Mouse (Mus musculus): ENCODE results near the gene Tekt4. TPM values are rescaled to one million over a fixed set of nuclear protein-coding genes. Genes with fewer than 3 reads are reported as not detected.

Tekt4 gene
- polyA plus RNA-seq, 1 experiment from 2014 or later: not detected

- Histone ChIP-seq H3K4me1 (peaks cover 3% of the 10 kb centered on the region; the same call in 1 of the 2 replicates), H3K27me3 (ENCODE audit: poor library complexity, severe bottlenecking) (peaks cover 6% of the 10 kb centered on the region), H3K36me3 (replicated peaks) (no peaks in the 10 kb centered on the region), H3K4me3 (no peak overlapping the region), H3K9me3 (no peaks in the 10 kb centered on the region), H3K27ac (no peak overlapping the region)
- no peak for DNase-seq (ENCODE audit: extremely low spot score, low spot score)
- 88% methylated on average over 6 of the region's 6 CpGs for WGBS
Measured at GRCm38 (mm10) chr17:25441417-25441816, 13.0 kb upstream of the Tekt4 start.

GRCm38 (mm10) chr17:25442889-25443288 lies 11.5 kb upstream of the Tekt4 start:
- H3K27ac ChIP-seq: no peak overlapping the region
- no peaks in the 10 kb centered on the region for H3K9me3 ChIP-seq
- H3K4me3 ChIP-seq: no peak overlapping the region
- H3K27me3 ChIP-seq (ENCODE audit: poor library complexity, severe bottlenecking): no peaks in the 10 kb centered on the region; the same call in 1 of the 2 replicates
- 82% methylated on average over 3 of the region's 3 CpGs for WGBS
- H3K36me3 ChIP-seq (replicated peaks): no peaks in the 10 kb centered on the region
- DNase-seq (ENCODE audit: extremely low spot score, low spot score): no peak
- peaks cover 4% of the 10 kb centered on the region; the same call in 1 of the 2 replicates for H3K4me1 ChIP-seq

- DNase-seq (ENCODE audit: extremely low spot score, low spot score): no peak
- WGBS: 82% methylated on average over 4 of the region's 4 CpGs
- Histone ChIP-seq H3K4me3 (no peak overlapping the region), H3K27ac (no peak overlapping the region), H3K27me3 (ENCODE audit: poor library complexity, severe bottlenecking) (peaks cover 2% of the 10 kb centered on the region; the same call in 1 of the 2 replicates), H3K9me3 (no peaks in the 10 kb centered on the region), H3K4me1 (peaks cover 6% of the 10 kb centered on the region; the same call in 1 of the 2 replicates), H3K36me3 (replicated peaks) (no peaks in the 10 kb centered on the region)
Measured at GRCm38 (mm10) chr17:25445074-25445473, 9.3 kb upstream of the Tekt4 start.

- DNase-seq (ENCODE audit: extremely low spot score, low spot score): no peak
- H3K36me3 ChIP-seq (replicated peaks): no peaks in the 10 kb centered on the region
- WGBS: 87% methylated on average over 3 of the region's 3 CpGs
- H3K27ac ChIP-seq: no peak overlapping the region
- peaks cover 10% of the 10 kb centered on the region; the same call in 1 of the 2 replicates for H3K4me1 ChIP-seq
- no peaks in the 10 kb centered on the region for H3K9me3 ChIP-seq
- no peak overlapping the region for H3K4me3 ChIP-seq
- H3K27me3 ChIP-seq (ENCODE audit: poor library complexity, severe bottlenecking): peaks cover 3% of the 10 kb centered on the region; the same call in 1 of the 2 replicates
Measured at GRCm38 (mm10) chr17:25445841-25446240, 8.6 kb upstream of the Tekt4 start.

GRCm38 (mm10) chr17:25447865-25448264 lies 6.5 kb upstream of the Tekt4 start:
- no peaks in the 10 kb centered on the region for H3K9me3 ChIP-seq
- no peaks in the 10 kb centered on the region for H3K36me3 ChIP-seq (replicated peaks)
- H3K27me3 ChIP-seq (ENCODE audit: poor library complexity, severe bottlenecking): peaks cover 3% of the 10 kb centered on the region; the same call in 1 of the 2 replicates
- H3K27ac ChIP-seq: no peak overlapping the region
- no peak overlapping the region for H3K4me3 ChIP-seq
- WGBS: 89% methylated on average over 12 of the region's 12 CpGs
- H3K4me1 ChIP-seq: peaks cover 10% of the 10 kb centered on the region; the same call in 1 of the 2 replicates
- no peak for DNase-seq (ENCODE audit: extremely low spot score, low spot score)

GRCm38 (mm10) chr17:25450329-25450728 lies 4.1 kb upstream of the Tekt4 start:
- WGBS: 77% methylated on average over 4 of the region's 4 CpGs
- Histone ChIP-seq H3K36me3 (replicated peaks) (no peaks in the 10 kb centered on the region), H3K27ac (no peak overlapping the region), H3K27me3 (ENCODE audit: poor library complexity, severe bottlenecking) (peaks cover 3% of the 10 kb centered on the region; the same call in 1 of the 2 replicates), H3K9me3 (no peaks in the 10 kb centered on the region), H3K4me1 (peaks cover 15% of the 10 kb centered on the region; the same call in 1 of the 2 replicates), H3K4me3 (no peak overlapping the region)
- no peak for DNase-seq (ENCODE audit: extremely low spot score, low spot score)

GRCm38 (mm10) chr17:25452246-25452965 lies 2.0 kb upstream of the Tekt4 start:
- H3K27me3 ChIP-seq (ENCODE audit: poor library complexity, severe bottlenecking): peaks cover 3% of the 10 kb centered on the region; the same call in 1 of the 2 replicates
- no peak overlapping the region for H3K4me3 ChIP-seq
- no peak overlapping the region for H3K27ac ChIP-seq
- H3K9me3 ChIP-seq: no peaks in the 10 kb centered on the region
- peaks cover 14% of the 10 kb centered on the region; the same call in 1 of the 2 replicates for H3K4me1 ChIP-seq
- no peaks in the 10 kb centered on the region for H3K36me3 ChIP-seq (replicated peaks)
- DNase-seq (ENCODE audit: extremely low spot score, low spot score): no peak
- 77% methylated on average over 5 of the region's 5 CpGs for WGBS

- H3K27ac ChIP-seq: no peak overlapping the region
- H3K36me3 ChIP-seq (replicated peaks): no peaks in the 10 kb centered on the region
- 0 out of 2 replicates have a peak, but pooled peaks cover 4% of the 10 kb centered on the region for H3K9me3 ChIP-seq
- H3K27me3 ChIP-seq (ENCODE audit: poor library complexity, severe bottlenecking): no peaks in the 10 kb centered on the region; the same call in 1 of the 2 replicates
- no peak overlapping the region for H3K4me3 ChIP-seq
- no peak for DNase-seq (ENCODE audit: extremely low spot score, low spot score)
- WGBS: 75% methylated on average over 8 of the region's 8 CpGs
- peaks cover 7% of the 10 kb centered on the region; the same call in 1 of the 2 replicates for H3K4me1 ChIP-seq
Measured at GRCm38 (mm10) chr17:25456540-25456939, 2.1 kb downstream of the Tekt4 start.

- H3K4me1 ChIP-seq: peaks cover 21% of the 10 kb centered on the region
- WGBS: 24% methylated on average over 9 of the region's 9 CpGs
- 0 out of 2 replicates have a peak, but pooled peaks cover 4% of the 10 kb centered on the region for H3K9me3 ChIP-seq
- peaks cover 17% of the 10 kb centered on the region for H3K27me3 ChIP-seq (ENCODE audit: poor library complexity, severe bottlenecking)
- peak; percentile 22 for DNase-seq (ENCODE audit: extremely low spot score, low spot score)
- no peak overlapping the region for H3K4me3 ChIP-seq
- peak overlapping the region; percentile 37 for H3K27ac ChIP-seq
- H3K36me3 ChIP-seq (replicated peaks): no peaks in the 10 kb centered on the region
Measured at GRCm38 (mm10) chr17:25462236-25462875, 7.9 kb downstream of the Tekt4 start.

- DNase-seq (ENCODE audit: extremely low spot score, low spot score): no peak
- peaks cover 21% of the 10 kb centered on the region for H3K4me1 ChIP-seq
- no peaks in the 10 kb centered on the region for H3K36me3 ChIP-seq (replicated peaks)
- H3K9me3 ChIP-seq: 0 out of 2 replicates have a peak, but pooled peaks cover 4% of the 10 kb centered on the region
- peaks cover 24% of the 10 kb centered on the region for H3K27me3 ChIP-seq (ENCODE audit: poor library complexity, severe bottlenecking)
- peak overlapping the region; percentile 4; the same call in 1 of the 2 replicates for H3K27ac ChIP-seq
- WGBS: 65% methylated on average over 4 of the region's 4 CpGs
- H3K4me3 ChIP-seq: no peak overlapping the region
Measured at GRCm38 (mm10) chr17:25463326-25463945, 9.0 kb downstream of the Tekt4 start.

- Histone ChIP-seq H3K9me3 (0 out of 2 replicates have a peak, but pooled peaks cover 4% of the 10 kb centered on the region), H3K36me3 (replicated peaks) (no peaks in the 10 kb centered on the region), H3K27me3 (ENCODE audit: poor library complexity, severe bottlenecking) (peaks cover 31% of the 10 kb centered on the region), H3K4me3 (no peak overlapping the region), H3K27ac (no peak overlapping the region), H3K4me1 (peaks cover 21% of the 10 kb centered on the region)
- no peak for DNase-seq (ENCODE audit: extremely low spot score, low spot score)
- WGBS: 85% methylated on average over 4 of the region's 4 CpGs
Measured at GRCm38 (mm10) chr17:25464091-25464490, 9.7 kb downstream of the Tekt4 start.

- H3K36me3 ChIP-seq (replicated peaks): no peaks in the 10 kb centered on the region
- peaks cover 29% of the 10 kb centered on the region for H3K4me1 ChIP-seq
- H3K27me3 ChIP-seq (ENCODE audit: poor library complexity, severe bottlenecking): peaks cover 49% of the 10 kb centered on the region
- H3K27ac ChIP-seq: no peak overlapping the region
- no peak overlapping the region for H3K4me3 ChIP-seq
- 87% methylated on average over 2 of the region's 2 CpGs for WGBS
- DNase-seq (ENCODE audit: extremely low spot score, low spot score): no peak
- no peaks in the 10 kb centered on the region for H3K9me3 ChIP-seq
Measured at GRCm38 (mm10) chr17:25466257-25466656, 11.8 kb downstream of the Tekt4 start.
